Mouse (Mus musculus) megakaryocyte-erythroid progenitor cell, adult 5-6 weeks (primary cell): ENCODE data around the gene Rbp7. TPM values are rescaled to one million over a fixed set of nuclear protein-coding genes. Genes with fewer than 3 reads are reported as not detected.
"Not testable (repeated sequence)": the region's sequence is repeated elsewhere in the genome, so short reads cannot be mapped to it uniquely, and the experiment has no call there.

Experiments used
- ATAC-seq: replicated peaks from 2 replicates; pipeline ENCODE4 v1.8.0; 2016; ENCODE audit warnings: mild to moderate bottlenecking, inconsistent platforms; ENCODE audit not compliant: severe bottlenecking, poor library complexity, low FRiP score, low TSS enrichment
- total RNA-seq, 2 experiments: library from RNA; stranded (forward) in 1 of 2; stranded (reverse) in 1 of 2; fragments of 200-1000, 215-1000 nt in 1 of 2; fragments of >200 nt in 1 of 2; fragmentation: Nextera tagmentation in 1 of 2; gene quantifications; 2 replicates each; pipeline ENCODE4 v1.2.3; 2014 to 2017

The Rbp7 gene
- not detected in 2 replicates for total RNA-seq (2014; fragmentation: Nextera tagmentation)
- not detected in 2 replicates for total RNA-seq (2017)

DNA sequence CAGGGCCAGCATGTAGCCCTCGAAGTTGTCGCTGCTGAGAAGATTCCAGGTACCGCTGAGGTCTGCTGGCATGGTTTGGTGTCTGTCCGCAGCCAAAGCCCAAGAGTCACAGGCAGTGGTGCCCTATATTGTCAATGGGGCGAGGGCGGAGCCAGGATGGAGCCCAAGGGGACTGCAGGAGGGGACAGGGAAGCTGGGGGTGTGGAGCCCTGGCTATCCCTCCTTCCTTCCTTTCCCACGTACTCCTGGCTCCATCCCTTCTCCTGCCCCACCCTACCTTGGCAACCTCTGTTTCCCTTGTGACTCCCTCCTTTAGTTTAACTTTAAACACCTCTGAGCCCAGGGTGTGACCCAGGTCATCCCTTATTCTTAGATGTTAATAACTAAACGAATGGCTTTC is at the start of gene Rbp7:
Gene Rbp7, minus strand, starts transcription at position 100 of the 400 bp plus-strand sequence.
- no peak for ATAC-seq

DNA sequence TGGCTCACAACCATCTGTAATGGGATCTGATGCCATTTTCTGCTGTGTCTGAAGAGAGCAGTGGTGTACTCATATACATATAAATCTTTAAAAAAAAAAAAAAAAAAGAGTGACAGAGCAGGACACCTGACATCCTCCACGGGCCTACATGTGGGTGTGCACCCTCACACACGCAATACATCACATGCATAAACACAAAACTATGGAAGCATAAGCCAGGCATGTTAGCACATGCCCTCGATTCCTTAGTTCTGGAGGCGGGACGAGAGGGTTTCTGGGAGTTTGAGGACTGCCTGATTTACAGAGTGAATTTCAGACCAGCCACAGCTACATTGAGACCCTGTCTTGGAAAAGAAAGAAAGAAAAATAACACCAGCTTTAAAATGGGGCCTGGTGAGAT is 49.6 kb upstream of the Rbp7 start:
- ATAC-seq = no peak

DNA sequence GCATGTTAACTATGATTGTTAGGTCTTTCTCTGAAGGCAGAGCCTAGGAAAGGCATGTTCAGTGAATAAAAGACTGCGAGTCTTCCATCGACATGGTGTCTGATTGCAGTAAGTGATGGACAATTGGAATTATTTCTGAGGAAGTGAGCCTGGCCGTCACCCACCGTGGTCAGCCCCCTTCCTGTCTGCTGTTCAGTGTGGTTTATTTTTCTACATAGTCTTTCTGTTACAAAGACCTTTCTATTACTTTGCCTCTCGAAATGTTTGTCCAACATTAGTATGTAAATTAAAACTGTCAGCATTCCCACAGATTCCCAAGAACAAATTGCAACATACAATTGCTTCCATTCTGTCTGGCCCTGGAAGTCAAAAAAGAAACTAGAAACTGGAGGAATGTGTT is 45.0 kb upstream of the Rbp7 start:
- no peak for ATAC-seq

DNA sequence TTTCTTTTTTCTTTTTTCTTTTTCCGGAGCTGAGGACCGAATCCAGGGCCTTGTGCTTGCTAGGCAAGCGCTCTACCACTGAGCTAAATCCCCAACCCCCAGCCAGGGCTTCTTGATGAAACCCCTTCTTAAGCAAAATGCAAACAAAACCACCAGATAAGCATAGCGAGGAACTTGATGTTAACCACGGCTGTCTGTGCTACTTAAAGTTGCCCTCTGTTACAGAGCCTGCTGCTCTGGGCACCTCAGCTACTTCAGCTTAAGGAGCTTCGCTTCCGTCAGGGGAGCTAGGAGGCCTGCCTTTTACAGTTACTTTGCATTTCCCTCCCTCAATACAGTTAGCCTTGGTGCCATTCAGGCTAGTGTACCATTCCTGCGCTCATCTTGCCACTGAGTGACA is 44.1 kb upstream of the Rbp7 start:
- ATAC-seq = no peak

DNA sequence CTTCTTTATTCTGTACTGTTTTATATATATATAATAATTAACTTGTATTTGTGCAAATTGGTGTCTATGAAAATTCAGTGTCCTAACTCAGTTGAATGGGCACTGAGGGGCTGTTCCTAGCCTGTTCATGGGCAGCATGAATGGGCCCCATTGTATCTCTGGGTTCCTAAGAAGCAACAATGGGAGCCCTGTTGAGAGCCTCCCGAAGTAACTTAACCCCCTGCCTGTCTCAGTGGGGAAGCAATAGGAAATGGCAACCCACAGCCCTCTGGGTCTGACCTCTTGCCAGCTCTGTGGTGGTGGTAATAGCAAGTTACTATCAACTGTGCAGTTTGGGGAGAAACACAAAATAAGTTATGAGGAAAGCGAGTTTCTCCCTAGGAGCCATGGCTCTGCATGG is 41.8 kb upstream of the Rbp7 start:
- no peak for ATAC-seq

DNA sequence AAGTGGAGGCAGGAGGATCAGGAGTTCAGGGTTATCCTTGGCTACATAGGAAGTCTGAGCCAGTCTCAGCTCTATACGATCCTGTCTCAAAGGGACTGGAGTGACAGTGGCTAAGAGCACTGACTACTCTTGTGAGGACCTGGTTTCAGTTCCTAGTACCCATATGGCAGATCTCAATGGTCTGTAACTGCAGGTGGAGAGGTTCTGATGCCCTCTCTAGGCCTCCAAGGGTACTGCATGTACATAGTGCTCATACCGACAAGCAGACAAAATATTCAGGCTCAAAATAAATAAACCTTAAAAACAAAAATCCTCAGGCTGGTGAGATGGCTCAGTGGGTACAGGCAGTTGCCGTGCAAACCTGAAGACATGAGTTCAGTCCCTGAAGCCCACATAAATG is 36.4 kb upstream of the Rbp7 start:
- ATAC-seq = 0 out of 2 replicates have a peak, but pooled peaks have one; percentile 34

DNA sequence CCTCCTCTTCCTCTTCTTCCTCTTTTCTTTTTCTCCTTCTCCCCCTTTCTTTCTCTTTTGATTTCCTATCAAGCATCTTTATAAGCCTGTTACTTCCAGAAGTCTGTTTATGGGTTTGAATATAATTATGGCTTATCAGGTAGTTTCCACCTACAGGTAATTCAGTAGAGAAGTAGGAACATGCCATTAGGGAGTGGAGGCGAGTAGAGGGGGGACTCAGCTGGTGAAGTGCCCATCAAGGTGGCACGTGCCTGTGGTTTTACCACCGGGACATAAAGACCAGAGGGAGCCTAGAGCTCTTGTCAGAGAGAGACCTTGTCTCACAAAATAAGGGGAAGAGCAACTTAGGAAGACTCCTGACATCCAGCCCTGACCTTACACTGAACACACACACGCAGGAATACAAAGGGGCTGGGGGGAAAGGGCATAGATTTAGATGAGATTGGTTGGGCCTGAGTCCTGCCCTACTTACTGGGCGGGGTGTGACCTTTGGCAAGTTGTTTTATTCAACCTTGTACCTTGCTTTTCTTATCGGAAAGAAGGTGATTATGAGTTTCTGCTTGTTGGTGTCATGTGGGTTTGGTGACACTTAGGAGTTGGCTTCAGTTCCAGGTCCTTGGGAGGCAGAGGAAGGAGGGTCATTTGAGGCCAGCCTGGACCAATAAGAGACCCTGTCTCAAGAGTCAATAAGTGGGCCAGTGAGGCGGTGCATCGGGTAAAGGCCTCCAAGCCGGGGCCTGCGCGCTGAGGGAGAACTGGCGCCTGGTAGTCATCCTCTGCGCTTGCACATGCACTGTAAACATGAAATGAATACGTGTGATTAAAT is 34.9 kb upstream of the Rbp7 start:
- no peak for ATAC-seq

DNA sequence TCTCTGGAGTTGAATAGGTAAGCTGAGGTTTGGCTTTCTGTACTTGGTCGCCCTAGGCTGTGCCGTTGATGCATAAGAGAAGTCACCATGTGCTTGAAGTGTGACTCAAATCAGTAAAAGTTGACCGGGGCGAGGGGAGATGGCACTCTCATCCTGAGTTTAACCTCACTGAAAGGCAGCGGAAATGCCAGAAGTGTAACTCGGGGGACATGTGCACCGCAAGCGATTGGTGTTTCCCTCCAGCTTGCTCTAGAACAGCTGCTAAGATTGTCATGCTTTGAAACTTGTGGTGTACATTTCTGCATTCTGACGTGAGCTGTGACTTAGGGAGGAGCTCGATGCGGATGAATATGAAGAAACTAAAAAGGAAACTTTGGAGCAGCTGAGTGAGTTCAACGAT is 33.0 kb upstream of the Rbp7 start:
- ATAC-seq = no peak

DNA sequence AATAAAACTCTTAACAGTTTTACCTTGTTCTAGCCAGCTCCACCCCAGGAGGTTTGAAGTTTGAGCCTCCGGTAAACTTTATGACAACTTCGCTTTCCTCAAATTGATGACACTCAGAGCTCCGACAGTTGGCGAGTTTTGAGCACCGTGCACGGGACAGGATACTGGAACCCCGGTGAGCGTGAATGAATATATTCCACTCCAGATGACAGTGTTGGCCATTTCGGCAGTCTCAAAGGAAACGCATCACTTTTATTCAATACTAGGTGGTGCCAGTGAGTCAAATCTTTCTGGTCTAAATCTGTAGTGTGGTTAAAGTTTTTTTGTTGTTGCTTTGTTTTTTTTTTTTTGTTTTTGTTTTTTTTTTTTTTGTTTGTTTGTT is 31.0 kb upstream of the Rbp7 start:
- peak; percentile 69 for ATAC-seq

DNA sequence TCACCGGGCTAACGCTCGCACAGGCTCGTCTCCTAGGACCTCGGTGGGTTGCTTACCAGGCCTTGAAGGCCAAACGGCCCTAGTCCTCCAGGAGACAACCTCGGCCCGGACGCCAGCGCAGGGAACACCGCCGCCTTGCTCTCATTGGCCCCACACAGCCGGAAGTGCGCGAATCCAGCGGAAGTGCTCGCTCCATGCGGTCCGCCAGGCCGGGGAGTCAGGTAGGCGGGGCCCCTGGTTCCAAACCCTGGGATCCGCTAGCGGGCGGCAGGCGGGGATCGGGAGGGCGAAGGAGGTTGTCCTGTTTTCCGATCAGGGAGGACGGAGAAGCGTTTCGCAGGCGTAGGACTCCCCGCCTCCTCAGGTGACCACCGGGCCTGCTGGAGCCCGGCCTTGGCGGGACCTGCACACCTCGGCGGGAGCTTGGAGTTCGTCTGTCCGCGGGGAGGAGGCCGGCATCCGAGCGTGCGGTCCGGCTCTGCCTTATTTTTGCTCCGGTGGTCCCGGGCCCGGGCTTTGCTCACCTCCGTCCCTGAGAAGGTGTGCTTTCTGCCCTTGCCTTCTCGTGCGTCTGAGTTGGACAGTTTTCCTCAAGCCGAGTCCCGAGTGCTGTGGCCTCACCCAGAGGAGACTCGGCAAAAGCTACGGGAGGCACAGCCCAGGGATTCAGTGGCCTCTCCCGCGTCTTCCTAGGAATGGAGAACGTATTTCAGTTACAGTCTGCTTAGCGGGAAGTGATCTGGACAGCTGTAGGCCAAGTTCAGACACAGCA is 30.5 kb upstream of the Rbp7 start, which contains the start of the genes Nmnat1 and Lzic:
Gene Nmnat1, minus strand, starts transcription at position 150 of the 772 bp plus-strand sequence.
Gene Lzic, plus strand, starts transcription at position 177 of the 772 bp plus-strand sequence.
- peak; percentile 98 for ATAC-seq

DNA sequence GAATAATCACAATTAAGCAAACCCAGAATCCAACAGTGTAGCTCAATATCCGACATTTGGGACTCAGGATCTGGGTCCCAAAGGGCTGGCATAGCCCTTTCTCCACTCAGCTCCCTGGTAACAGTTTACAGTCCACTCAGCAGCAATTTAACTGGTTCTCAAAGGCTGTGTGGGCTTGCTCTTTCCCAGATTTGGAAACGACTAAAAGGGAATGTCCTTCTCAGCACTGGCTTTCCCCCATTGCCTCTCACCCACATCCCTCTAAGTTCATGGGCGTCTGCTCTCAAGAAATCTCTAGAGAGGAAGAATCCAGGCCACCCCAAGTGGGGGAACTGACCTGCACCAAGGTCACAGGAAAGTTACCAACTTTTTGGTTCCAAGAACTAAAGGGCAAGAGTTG is 29.8 kb upstream of the Rbp7 start:
- ATAC-seq = no peak

DNA sequence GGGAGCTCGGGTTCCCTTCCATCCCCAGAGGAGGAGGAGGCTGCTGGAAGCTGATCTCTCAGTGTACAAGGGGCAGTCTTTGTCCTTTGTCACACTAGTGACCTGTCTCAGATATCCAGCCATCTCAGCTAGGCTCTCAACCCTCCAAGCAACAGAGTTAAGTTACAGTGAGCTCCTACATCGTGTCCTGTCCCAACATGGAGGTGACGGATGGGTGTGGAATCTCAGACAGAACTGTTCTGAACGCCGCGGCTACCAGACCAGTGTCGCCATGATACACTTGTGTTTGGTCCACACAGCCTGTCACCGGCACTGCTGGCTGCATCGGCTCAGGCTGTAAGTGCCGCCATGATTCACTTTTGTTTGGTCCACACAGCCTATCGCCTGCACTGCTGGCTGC is 22.3 kb upstream of the Rbp7 start, which contains the start of gene Tmem274:
Gene Tmem274, plus strand, starts transcription at position 301 of the 400 bp plus-strand sequence.
- ATAC-seq = no peak

DNA sequence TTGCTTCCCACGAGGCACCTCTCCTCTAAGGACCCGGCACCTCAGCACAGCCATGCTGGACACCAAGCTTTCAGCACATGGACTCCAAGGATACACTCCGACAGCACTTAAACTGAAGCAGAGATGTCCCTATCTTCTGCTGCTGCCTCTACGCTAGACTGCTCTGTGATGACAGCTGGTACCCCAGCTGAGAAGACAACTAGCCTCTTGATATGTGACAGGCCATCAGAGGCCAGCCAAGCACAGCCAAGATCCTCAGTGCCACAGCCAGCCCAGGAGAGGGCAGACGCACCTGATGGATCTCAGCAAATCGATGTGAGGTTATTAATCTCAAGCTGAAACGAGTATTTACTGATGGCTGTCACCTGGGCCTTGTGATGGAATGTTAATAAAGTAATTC is 20.3 kb upstream of the Rbp7 start:
- ATAC-seq = no peak

DNA sequence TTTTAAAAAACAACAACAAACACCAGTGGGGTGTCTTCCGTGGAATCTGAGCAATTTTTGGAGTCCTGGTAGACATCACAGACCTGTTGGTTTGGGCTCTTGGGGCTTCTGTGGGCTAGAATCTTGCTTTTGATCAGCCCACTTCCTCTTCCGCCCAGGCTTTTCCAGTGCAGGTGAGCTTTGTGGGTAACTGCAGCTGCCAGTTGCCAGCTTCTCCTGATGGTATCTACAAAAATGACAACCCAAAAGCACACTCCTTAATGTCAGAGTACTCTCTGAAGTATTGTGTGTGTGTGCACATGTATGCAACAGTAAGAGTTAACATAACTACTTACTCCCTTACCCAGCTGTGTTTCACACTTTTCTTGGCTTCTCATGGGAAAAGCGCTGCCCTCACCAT is 14.8 kb upstream of the Rbp7 start:
- ATAC-seq = no peak

DNA sequence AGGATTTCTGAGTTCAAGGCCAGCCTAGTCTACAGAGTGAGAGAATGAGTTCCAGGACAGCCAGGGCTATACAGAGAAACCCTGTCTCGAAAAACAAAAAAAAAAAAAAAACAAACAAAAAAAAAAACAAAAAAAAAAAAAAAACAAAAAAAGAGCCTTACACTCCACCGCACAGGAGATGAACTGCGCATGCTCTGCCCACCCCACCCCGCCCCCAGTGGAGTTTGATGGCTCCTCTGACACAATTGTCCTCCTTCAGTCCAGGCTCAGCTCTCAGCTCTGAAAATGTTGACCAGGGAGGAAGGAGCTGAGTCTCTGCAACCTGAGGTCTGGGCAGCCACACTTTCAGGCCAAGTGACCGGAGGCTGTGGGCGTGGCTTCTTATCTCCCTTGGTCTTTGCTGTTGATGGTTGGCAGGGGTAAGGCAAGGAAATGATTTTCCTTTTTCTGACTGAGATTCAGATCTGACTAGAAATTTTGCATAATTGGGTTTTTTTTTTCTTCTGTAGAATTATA is 8.7 kb upstream of the Rbp7 start:
- ATAC-seq = no peak

DNA sequence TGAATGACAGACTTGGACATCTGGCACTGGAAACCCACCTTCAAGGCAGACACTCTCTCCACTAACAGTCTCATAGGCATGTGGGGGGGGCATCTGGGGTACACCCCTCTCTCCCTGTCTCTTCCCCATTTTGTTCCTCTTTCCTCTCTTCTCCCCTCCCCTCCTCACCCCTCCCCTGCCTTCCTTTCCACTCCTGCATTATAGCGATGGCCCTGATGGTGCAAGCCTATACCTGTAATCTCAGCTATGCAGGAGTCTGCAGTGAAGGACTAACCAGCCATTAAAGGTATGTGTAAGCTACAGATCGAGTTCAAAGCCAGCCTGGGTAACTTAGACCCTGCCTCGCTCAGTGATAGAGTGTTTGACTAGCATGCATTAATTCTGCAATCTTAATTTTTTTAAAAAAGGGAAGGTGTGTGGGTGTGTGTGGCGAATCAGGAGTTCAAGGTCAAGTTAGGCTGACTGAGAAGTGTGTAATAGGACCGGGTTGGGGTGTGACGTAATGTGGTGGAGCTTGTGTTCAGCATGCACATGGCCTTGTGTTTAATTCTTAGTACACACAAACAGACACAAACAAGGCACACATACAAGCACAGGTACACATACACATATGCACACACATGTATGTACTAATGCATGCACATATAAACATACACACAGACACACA is 7.7 kb upstream of the Rbp7 start:
- no peak for ATAC-seq

DNA sequence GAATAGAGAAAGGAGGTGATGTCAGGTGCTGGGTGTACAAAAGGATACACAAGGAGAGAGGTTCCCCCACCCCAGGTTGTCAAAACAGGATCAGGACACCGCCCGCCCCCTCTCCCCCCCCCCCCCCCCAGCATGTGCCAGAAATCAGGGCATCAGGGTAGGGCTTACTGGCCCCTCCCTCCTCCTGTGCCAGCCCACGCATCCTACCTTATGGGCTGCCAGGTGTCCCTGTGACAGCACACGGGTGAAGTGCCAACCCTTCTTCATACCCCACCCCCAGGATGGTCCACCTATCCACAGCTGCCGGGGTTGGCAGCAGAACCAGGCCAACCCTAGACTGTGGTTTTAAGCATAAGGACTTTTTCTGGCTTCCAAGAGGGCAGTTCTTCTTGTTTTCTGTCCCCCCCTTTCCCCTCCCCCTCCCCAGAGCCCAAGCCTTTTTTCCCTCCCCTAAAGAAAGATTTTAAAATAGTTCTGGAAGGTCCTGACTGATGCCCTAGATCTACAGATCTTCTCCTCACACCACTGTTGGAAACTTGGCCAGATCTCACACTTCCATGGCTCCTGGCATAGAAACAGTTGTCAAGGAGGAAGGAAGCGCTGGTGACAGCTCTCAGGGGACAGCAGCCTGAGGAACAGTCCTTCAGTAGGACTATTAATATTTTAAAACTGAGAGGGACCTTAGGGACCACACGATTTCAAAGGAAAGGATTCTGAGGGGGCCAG is 7.0 kb upstream of the Rbp7 start:
- ATAC-seq = no peak

DNA sequence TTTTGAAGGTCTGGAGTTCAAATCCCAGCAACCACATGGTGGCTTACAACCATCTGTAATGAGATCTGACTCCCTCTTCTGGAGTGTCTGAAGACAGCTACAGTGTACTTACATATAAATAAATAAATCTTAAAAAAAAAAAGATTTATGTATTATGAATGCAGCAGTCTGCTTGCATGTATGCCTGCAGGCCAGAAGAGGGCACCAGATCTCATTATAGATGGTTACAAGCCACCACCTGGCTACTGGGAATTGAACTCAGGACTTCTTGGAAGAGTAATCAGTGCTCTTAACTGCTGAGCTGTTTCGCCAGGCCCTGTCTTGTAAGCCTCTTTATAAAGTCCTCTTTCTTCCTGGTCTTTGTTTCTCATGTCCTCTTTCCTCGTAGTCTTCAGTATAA is 5.7 kb upstream of the Rbp7 start:
- ATAC-seq = not testable (repeated sequence)

DNA sequence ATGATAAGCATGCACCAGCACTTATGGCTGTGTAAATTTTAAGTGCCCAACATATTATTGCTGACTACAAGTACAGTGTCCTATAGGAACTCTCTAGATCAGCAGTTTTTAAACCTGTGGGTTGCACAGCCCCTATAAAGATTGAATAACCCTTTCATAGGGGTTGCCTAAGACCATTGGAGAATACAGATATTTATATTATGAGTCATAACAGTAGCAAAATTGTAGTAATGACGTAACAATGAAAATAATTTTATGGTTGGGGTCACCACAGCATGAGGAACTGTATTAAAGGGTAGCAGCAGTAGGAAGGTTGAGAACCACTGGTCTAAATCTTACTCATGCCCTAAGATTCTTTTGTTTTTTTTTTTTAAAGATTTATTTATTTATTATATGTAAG is 4.6 kb upstream of the Rbp7 start:
- ATAC-seq = no peak
